Mouse (Mus musculus) frontal cortex, postnatal 36 days (tissue): ENCODE results near the gene Cep162.

ENCODE experiments used
- DNase-seq, 2 experiments: peaks; one replicate each; pipeline ENCODE4 v3.0.0; 2022; ENCODE audit warnings: low spot score in 2 of 2

Gene Cep162

GRCm38 (mm10) chr9:87254903-87255695 lies at the start of gene Cep162:
Cep162 (minus strand) TSS chr9:87255536.
- DNase-seq = peak; percentile 90 to 95

GRCm38 (mm10) chr9:87303196-87303595 lies 47.9 kb upstream of the Cep162 start:
- no peak for DNase-seq

GRCm38 (mm10) chr9:87298900-87299299 lies 43.6 kb upstream of the Cep162 start:
- peak in 1 of 2 experiments; percentile 7 for DNase-seq

GRCm38 (mm10) chr9:87297522-87297921 lies 42.2 kb upstream of the Cep162 start:
- DNase-seq = peak; percentile 5 to 9

- no peak for DNase-seq
Measured at GRCm38 (mm10) chr9:87255696-87256030, 327 bp upstream of the Cep162 start.

- no peak for DNase-seq
Measured at GRCm38 (mm10) chr9:87248118-87248517, 7.2 kb downstream of the Cep162 start.

GRCm38 (mm10) chr9:87247678-87248077 lies 7.7 kb downstream of the Cep162 start:
- DNase-seq = no peak

GRCm38 (mm10) chr9:87213204-87213603 lies 42.1 kb downstream of the Cep162 start:
- DNase-seq = no peak

GRCm38 (mm10) chr9:87210830-87211339 lies 44.5 kb downstream of the Cep162 start:
- no peak for DNase-seq

GRCm38 (mm10) chr9:87202431-87202830 lies 52.9 kb downstream of the Cep162 start:
- peak; percentile 21 to 47 for DNase-seq

GRCm38 (mm10) chr9:87200919-87201318 lies 54.4 kb downstream of the Cep162 start:
- DNase-seq = no peak

GRCm38 (mm10) chr9:87200426-87200825 lies 54.9 kb downstream of the Cep162 start:
- DNase-seq = no peak

- no peak for DNase-seq
Measured at GRCm38 (mm10) chr9:87198036-87198435, 57.3 kb downstream of the Cep162 start.

- no peak for DNase-seq
Measured at GRCm38 (mm10) chr9:87197277-87197676, 58.1 kb downstream of the Cep162 start.

- DNase-seq = no peak
Measured at GRCm38 (mm10) chr9:87193721-87194120, 61.6 kb downstream of the Cep162 start.

- DNase-seq = no peak
Measured at GRCm38 (mm10) chr9:87187336-87187735, 68.0 kb downstream of the Cep162 start.

- no peak for DNase-seq
Measured at GRCm38 (mm10) chr9:87182231-87182630, 73.1 kb downstream of the Cep162 start.

GRCm38 (mm10) chr9:87178534-87178933 lies 76.8 kb downstream of the Cep162 start:
- DNase-seq = no peak

GRCm38 (mm10) chr9:87171517-87171916 lies 83.8 kb downstream of the Cep162 start:
- DNase-seq = no peak

- DNase-seq = no peak
Measured at GRCm38 (mm10) chr9:87170891-87171290, 84.4 kb downstream of the Cep162 start.

GRCm38 (mm10) chr9:87169144-87169543 lies 86.2 kb downstream of the Cep162 start:
- DNase-seq = no peak

GRCm38 (mm10) chr9:87168051-87168450 lies 87.3 kb downstream of the Cep162 start:
- DNase-seq = no peak

- DNase-seq = peak in 1 of 2 experiments; percentile 26
Measured at GRCm38 (mm10) chr9:87167001-87167830, 88.1 kb downstream of the Cep162 start.
